Mouse (Mus musculus): Measurements from ENCODE around the gene Gm14851. TPM values are rescaled to one million over a fixed set of nuclear protein-coding genes. Genes with fewer than 3 reads are reported as not detected.
"Not testable (repeated sequence)": the region's sequence is repeated elsewhere in the genome, so short reads cannot be mapped to it uniquely, and the experiment has no call there.

Gm14851 gene
- not detected in 2 replicates for polyA plus RNA-seq (2015; fragmentation: Nextera tagmentation; extraction: Ambion mirVana)

DNA sequence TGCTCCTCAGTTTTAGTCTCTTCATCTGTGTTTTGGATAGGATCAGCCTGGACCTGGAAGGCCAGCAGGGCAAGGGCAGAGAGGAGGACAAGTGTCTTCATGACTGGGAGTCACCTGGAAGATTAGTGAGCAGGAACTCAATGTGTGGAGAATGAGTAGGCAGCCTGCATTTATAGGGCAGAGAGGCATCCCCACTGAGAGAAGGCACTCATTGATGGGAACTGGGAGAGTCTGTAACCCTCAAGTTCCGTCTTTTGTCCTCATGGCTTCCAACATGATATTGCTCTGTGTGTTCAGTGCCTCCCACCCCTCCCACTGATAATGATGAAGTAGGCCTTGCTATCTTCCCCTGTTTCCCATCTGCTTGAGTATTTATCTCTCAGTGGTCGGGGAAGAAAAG lies at the start of gene Gm14851:
Gene Gm14851 (minus strand): TSS at position 101 of the 400 bp plus-strand sequence.
- WGBS, result no CpG with 5 or more reads among the region's 2 CpGs
- ATAC-seq (ENCODE audit: low FRiP score); H3K36me3 ChIP-seq: not testable (repeated sequence)

GRCm38 (mm10) chr8:21134342-21134741 lies 38.5 kb upstream of the Gm14851 start, which contains the start of gene Defa30:
Gene Defa30 (plus strand): TSS chr8:21134642.
- 55% methylated on average over 3 of the region's 3 CpGs for WGBS
- H3K36me3 ChIP-seq; ATAC-seq (ENCODE audit: low FRiP score); H3K9ac ChIP-seq (replicated peaks); H3K4me2 ChIP-seq; H3K9me3 ChIP-seq (replicated peaks); H3K4me3 ChIP-seq (replicated peaks); H3K27ac ChIP-seq (replicated peaks); H3K27me3 ChIP-seq (replicated peaks); H3K4me1 ChIP-seq: not testable (repeated sequence)

More for the DNA sequence above, at the start of gene Gm14851:
- not testable (repeated sequence) for H3K4me2 ChIP-seq; H3K4me3 ChIP-seq (replicated peaks); H3K9ac ChIP-seq (replicated peaks); H3K27me3 ChIP-seq (replicated peaks); H3K27ac ChIP-seq (replicated peaks); H3K4me1 ChIP-seq; H3K9me3 ChIP-seq (replicated peaks)

DNA sequence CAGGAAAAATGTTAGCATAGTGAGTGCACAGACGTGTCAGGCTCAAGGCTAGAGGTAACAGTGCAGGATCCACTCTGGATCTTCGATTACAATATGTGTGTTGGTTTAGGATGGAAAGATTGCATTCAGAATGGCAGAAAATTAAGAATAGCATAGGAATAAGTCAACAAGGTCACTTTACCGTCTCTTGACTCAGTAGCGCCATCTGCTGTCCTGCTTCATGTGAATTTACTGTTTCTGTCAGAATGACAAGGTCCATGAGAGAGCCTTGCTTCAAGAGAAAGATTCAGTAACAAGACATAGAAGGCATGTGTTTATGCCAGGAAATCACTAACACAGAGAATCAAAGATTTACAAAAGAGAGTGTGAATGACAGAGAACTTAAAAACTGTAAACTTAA lies 2.7 kb downstream of the Gm14851 start:
- H3K4me3 ChIP-seq (replicated peaks), result no peak overlapping the region
- no peaks in the 10 kb centered on the region for H3K27me3 ChIP-seq (replicated peaks)
- H3K36me3 ChIP-seq, result no peaks in the 10 kb centered on the region
- 45% methylated on average over 4 of the region's 4 CpGs for WGBS
- no peak overlapping the region for H3K4me2 ChIP-seq
- H3K9ac ChIP-seq (replicated peaks), result no peak overlapping the region
- ATAC-seq (ENCODE audit: low FRiP score), result no peak
- no peaks in the 10 kb centered on the region for H3K4me1 ChIP-seq
- 0 out of 2 replicates have a peak, but pooled peaks cover 3% of the 10 kb centered on the region for H3K9me3 ChIP-seq (replicated peaks)
- no peak overlapping the region for H3K27ac ChIP-seq (replicated peaks)

DNA sequence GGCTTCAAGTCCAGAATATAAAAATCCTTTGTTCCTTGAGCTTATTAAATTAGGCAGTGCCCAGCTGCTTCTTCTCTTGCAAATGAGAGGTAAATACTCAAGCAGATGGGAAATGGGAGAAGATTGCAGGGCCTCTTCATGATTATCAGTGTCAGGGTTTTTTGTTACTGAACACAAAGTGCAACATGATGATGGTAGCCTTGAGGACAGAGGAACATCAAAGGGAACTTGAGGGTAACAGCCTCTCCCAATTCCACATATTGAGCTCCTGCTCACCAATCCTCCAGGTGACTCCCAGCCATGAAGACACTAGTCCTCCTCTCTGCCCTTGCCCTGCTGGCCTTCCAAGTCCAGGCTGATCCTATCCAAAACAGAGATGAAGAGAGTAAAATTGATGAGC lies 11.7 kb downstream of the Gm14851 start, which contains the start of gene Defa25:
Gene Defa25 (plus strand): TSS at position 301 of the 400 bp plus-strand sequence.
- H3K4me2 ChIP-seq; H3K9ac ChIP-seq (replicated peaks); H3K4me3 ChIP-seq (replicated peaks); H3K27ac ChIP-seq (replicated peaks); H3K9me3 ChIP-seq (replicated peaks); H3K27me3 ChIP-seq (replicated peaks); H3K4me1 ChIP-seq; H3K36me3 ChIP-seq; ATAC-seq (ENCODE audit: low FRiP score): not testable (repeated sequence)

GRCm38 (mm10) chr8:21064738-21065137 lies 31.1 kb downstream of the Gm14851 start, which contains the start of gene Defa35:
Gene Defa35 (plus strand): TSS chr8:21065038.
- not testable (repeated sequence) for H3K4me3 ChIP-seq (replicated peaks); H3K9ac ChIP-seq (replicated peaks); H3K27ac ChIP-seq (replicated peaks); H3K4me1 ChIP-seq; H3K4me2 ChIP-seq; ATAC-seq (ENCODE audit: low FRiP score); H3K9me3 ChIP-seq (replicated peaks); H3K27me3 ChIP-seq (replicated peaks); H3K36me3 ChIP-seq
- WGBS, result 92% methylated on average over 1 of the region's 1 CpGs

- not testable (repeated sequence) for H3K4me2 ChIP-seq; H3K27ac ChIP-seq (replicated peaks); H3K36me3 ChIP-seq; H3K27me3 ChIP-seq (replicated peaks); H3K4me1 ChIP-seq; ATAC-seq (ENCODE audit: low FRiP score); H3K9me3 ChIP-seq (replicated peaks); H3K9ac ChIP-seq (replicated peaks); H3K4me3 ChIP-seq (replicated peaks)
- no CpG with 5 or more reads among the region's 1 CpGs for WGBS
Observed at GRCm38 (mm10) chr8:21054747-21055146, 41.1 kb downstream of the Gm14851 start, which contains the start of gene Defa23. Gene Defa23 (plus strand): TSS chr8:21055047.

Other genes with a start within 250 kb of the Gm14851 start
- not detected in 2 replicates for gene Defb33, start 203.4 kb downstream of the Gm14851 start, polyA plus RNA-seq (2015; fragmentation: Nextera tagmentation; extraction: Ambion mirVana)
- gene Gm15056, start 193.4 kb downstream of the Gm14851 start, polyA plus RNA-seq (2015; fragmentation: Nextera tagmentation; extraction: Ambion mirVana), result not detected in 2 replicates
- not detected in 2 replicates for gene Gm6040, start 174.0 kb downstream of the Gm14851 start, polyA plus RNA-seq (2015; fragmentation: Nextera tagmentation; extraction: Ambion mirVana)
- gene AY761185, start 151.3 kb downstream of the Gm14851 start, polyA plus RNA-seq (2015; fragmentation: Nextera tagmentation; extraction: Ambion mirVana), result not detected in 2 replicates
- not detected in 2 replicates for gene Defa21, start 70.5 kb downstream of the Gm14851 start, polyA plus RNA-seq (2015; fragmentation: Nextera tagmentation; extraction: Ambion mirVana)
- not detected in 2 replicates for gene Defa23, start 41.0 kb downstream of the Gm14851 start, polyA plus RNA-seq (2015; fragmentation: Nextera tagmentation; extraction: Ambion mirVana)
- not detected in 2 replicates for gene Defa35, start 31.0 kb downstream of the Gm14851 start, polyA plus RNA-seq (2015; fragmentation: Nextera tagmentation; extraction: Ambion mirVana)
- not detected in 2 replicates for gene Defa25, start 11.6 kb downstream of the Gm14851 start, polyA plus RNA-seq (2015; fragmentation: Nextera tagmentation; extraction: Ambion mirVana)
- gene Defa30, start 38.6 kb upstream of the Gm14851 start, polyA plus RNA-seq (2015; fragmentation: Nextera tagmentation; extraction: Ambion mirVana), result not detected in 2 replicates
- gene Defa22, start 66.2 kb upstream of the Gm14851 start, polyA plus RNA-seq (2015; fragmentation: Nextera tagmentation; extraction: Ambion mirVana), result not detected in 2 replicates
- gene Defa31, start 95.6 kb upstream of the Gm14851 start, polyA plus RNA-seq (2015; fragmentation: Nextera tagmentation; extraction: Ambion mirVana), result not detected in 2 replicates
- not detected in 2 replicates for gene Gm15293, start 105.5 kb upstream of the Gm14851 start, polyA plus RNA-seq (2015; fragmentation: Nextera tagmentation; extraction: Ambion mirVana)
- gene Gm15292, start 153.7 kb upstream of the Gm14851 start, polyA plus RNA-seq (2015; fragmentation: Nextera tagmentation; extraction: Ambion mirVana), result not detected in 2 replicates
- gene Defa27, start 219.5 kb upstream of the Gm14851 start, polyA plus RNA-seq (2015; fragmentation: Nextera tagmentation; extraction: Ambion mirVana), result not detected in 2 replicates
- not detected in 2 replicates for gene Defa29, start 231.0 kb upstream of the Gm14851 start, polyA plus RNA-seq (2015; fragmentation: Nextera tagmentation; extraction: Ambion mirVana)